ENCODE assay signal across 25 mouse cellular contexts in genomic region chr2:103965391-103965790, GRCm38 (mm10). TPM values are rescaled to one million over a fixed set of nuclear protein-coding genes. Genes with fewer than 3 reads are reported as not detected.
DNase-seq lines count a peak whose midpoint lies in the region; ATAC-seq and TF ChIP-seq lines count a peak whose summit lies in the region.
"Had no signal": no experiment of that assay in that cellular context is flagged by ENCODE, and none has a peak within 500 bp of the region (broad histone marks: within the 10 kb centered on the region; RNA-seq: fewer than 3 reads in every experiment).

No protein-coding gene starts in this region.

- intact Hi-C loops in left cerebral cortex, postnatal 14 days (cut with DNase I) = no loop called here

- H3K4me1 ChIP-seq in CH12.LX (ENCODE audit: control insufficient read depth in 1 of 2, insufficient read depth in 2 of 2) = peaks cover 23 to 59% of the 10 kb centered on the region in 2 experiments
- H3K4me1 ChIP-seq in liver, embryonic 13.5 days (replicated peaks) = peaks cover 79% of the 10 kb centered on the region
- H3K4me1 ChIP-seq in midbrain, embryonic 14.5 days (ENCODE audit: control insufficient read depth, insufficient read depth, low read length) = peaks cover 7% of the 10 kb centered on the region; the same call in 1 of the 2 replicates

- in situ Hi-C loops in CH12.LX (cut with MboI; ENCODE audit: low pct_ligation_motif_present, low pct_unique_long_range_greater_than_20kb, low sequenced_read_pairs) = no loop called here

- no peak overlapping the region for H3K4me2 ChIP-seq in CH12.LX (ENCODE audit: insufficient read depth, low read depth, poor library complexity, severe bottlenecking)
- H3K4me2 ChIP-seq in liver, embryonic 13.5 days = peak overlapping the region; percentile 58
- H3K4me2 ChIP-seq in midbrain, embryonic 14.5 days (ENCODE audit: low read length) = no peak overlapping the region
- H3K4me2 ChIP-seq: embryonic facial prominence, embryonic 13.5 days; hindbrain, embryonic 15.5 days; lung, embryonic 15.5 days; midbrain, embryonic 12.5 days had no signal

- 65% methylated on average over 3 of the region's 3 CpGs for WGBS in liver, embryonic 13.5 days (ENCODE audit: insufficient replicate concordance)
- WGBS in midbrain, embryonic 14.5 days = 94% methylated on average over 3 of the region's 3 CpGs

- no peak overlapping the region for H3K4me3 ChIP-seq in CH12.LX (replicated peaks in 1 of 3; ENCODE audit: low read depth in 2 of 3, low read length in 2 of 3, poor library complexity in 1 of 3)
- H3K4me3 ChIP-seq in liver, embryonic 13.5 days (replicated peaks) = peak overlapping the region; percentile 13; the same call in 1 of the 2 replicates
- no peak overlapping the region for H3K4me3 ChIP-seq in midbrain, embryonic 14.5 days (replicated peaks; ENCODE audit: low read depth, low read length)
- H3K4me3 ChIP-seq: embryonic facial prominence, embryonic 13.5 days; gastrocnemius, adult 2 months; heart, embryonic 10.5 days; hindbrain, embryonic 15.5 days; lung, embryonic 15.5 days; midbrain, embryonic 12.5 days had no signal

- no peaks in the 10 kb centered on the region for H3K9me3 ChIP-seq in CH12.LX (replicated peaks; ENCODE audit: low read length)
- no peaks in the 10 kb centered on the region for H3K9me3 ChIP-seq in liver, embryonic 13.5 days (replicated peaks)
- H3K9me3 ChIP-seq in midbrain, embryonic 14.5 days (ENCODE audit: control insufficient read depth, low read length) = no peaks in the 10 kb centered on the region
- H3K9me3 ChIP-seq: embryonic facial prominence, embryonic 13.5 days; heart, embryonic 10.5 days; hindbrain, embryonic 15.5 days; lung, embryonic 15.5 days; midbrain, embryonic 12.5 days had no signal

- H3K27ac ChIP-seq in CH12.LX (ENCODE audit: insufficient read depth, low read depth) = peak overlapping the region; percentile 49
- peak overlapping the region; percentile 83 for H3K27ac ChIP-seq in liver, embryonic 13.5 days
- H3K27ac ChIP-seq in midbrain, embryonic 14.5 days (replicated peaks; ENCODE audit: low read depth, low read length) = no peak overlapping the region
- H3K27ac ChIP-seq: embryonic facial prominence, embryonic 13.5 days; gastrocnemius, adult 2 months; heart, embryonic 10.5 days; hindbrain, embryonic 15.5 days; lung, embryonic 15.5 days; midbrain, embryonic 12.5 days had no signal

- no peak for TF ChIP-seq CTCF in CH12.LX (conservative IDR thresholded peaks at IDR 0.05 in 1 of 2, IDR thresholded peaks at IDR 0.05 in 1 of 2; ENCODE audit: low read depth in 2 of 2, low read length in 2 of 2)

- TF ChIP-seq EP300 in CH12.LX (IDR thresholded peaks at IDR 0.05; ENCODE audit: low read length) = no peak

- DNase-seq in A20 (ENCODE audit: low read depth, low spot score) (peak; percentile 8), CH12.LX (ENCODE audit: extremely low read depth) (peak; percentile 48)
- DNase-seq in liver, embryonic 13.5 days = no peak
- DNase-seq in midbrain, embryonic 14.5 days = no peak
- no peak for DNase-seq in left cerebral cortex, postnatal 14 days (ENCODE audit: low spot score in 2 of 2)
- no peak for DNase-seq in retina, embryonic 14.5 days (ENCODE audit: low spot score)
- DNase-seq: adrenal gland, postnatal 25 days; cerebellum, adult 11-12 months; cerebellum, postnatal 10 days; embryo, embryonic 11 days; gastrocnemius, adult 2 months; kidney, adult 9 months; kidney, postnatal 36 days; lung, postnatal 36 days; retina, postnatal 1 day; right cerebral cortex, postnatal 25 days; spleen, adult 18-20 months; thymus, postnatal 25 days had no signal

- H3K27me3 ChIP-seq in CH12.LX (replicated peaks) = no peaks in the 10 kb centered on the region
- H3K27me3 ChIP-seq in liver, embryonic 13.5 days = no peaks in the 10 kb centered on the region
- 0 out of 2 replicates have a peak, but pooled peaks cover under 1% of the 10 kb centered on the region for H3K27me3 ChIP-seq in midbrain, embryonic 14.5 days (ENCODE audit: control insufficient read depth, insufficient read depth, low read length)
- H3K27me3 ChIP-seq: hindbrain, embryonic 15.5 days had no signal

- ATAC-seq in liver, embryonic 13.5 days (ENCODE audit: low read depth) = no peak
- peak; percentile 18 for ATAC-seq in megakaryocyte progenitor cell, adult 5-6 weeks (replicated peaks; ENCODE audit: poor library complexity)
- no peak for ATAC-seq in midbrain, embryonic 14.5 days (ENCODE audit: low FRiP score, low TSS enrichment)
- ATAC-seq: forebrain, embryonic 14.5 days had no signal

- H3K36me3 ChIP-seq in CH12.LX (replicated peaks in 1 of 2; ENCODE audit: control insufficient read depth in 1 of 2, insufficient read depth in 1 of 2, low read length in 1 of 2) = no peaks in the 10 kb centered on the region
- H3K36me3 ChIP-seq in liver, embryonic 13.5 days = peaks cover 69% of the 10 kb centered on the region
- no peaks in the 10 kb centered on the region for H3K36me3 ChIP-seq in midbrain, embryonic 14.5 days (ENCODE audit: control insufficient read depth, insufficient read depth, low read length)
- H3K36me3 ChIP-seq: embryonic facial prominence, embryonic 13.5 days; heart, embryonic 10.5 days; hindbrain, embryonic 15.5 days; lung, embryonic 15.5 days; midbrain, embryonic 12.5 days had no signal

- TF ChIP-seq RAD21 in CH12.LX (IDR thresholded peaks at IDR 0.05; ENCODE audit: low read depth, low read length) = no peak

- TF ChIP-seq POLR2A in CH12.LX (IDR thresholded peaks at IDR 0.05; ENCODE audit: low read depth, low read length) = no peak

- dilution Hi-C loops in CH12.LX (cut with MboI; ENCODE audit: extremely low pct_ligation_motif_present, extremely low pct_unique_long_range_greater_than_20kb, low sequenced_read_pairs) = no loop called here

- H3K79me2 ChIP-seq in CH12.LX (replicated peaks; ENCODE audit: control insufficient read depth, extremely low read depth, insufficient read depth, poor library complexity, severe bottlenecking) = peaks cover 3% of the 10 kb centered on the region; the same call in 1 of the 2 replicates

- no peak overlapping the region for H3K9ac ChIP-seq in CH12.LX (ENCODE audit: insufficient read depth, low read depth)
- H3K9ac ChIP-seq in liver, embryonic 13.5 days = peak overlapping the region; percentile 54
- H3K9ac ChIP-seq in midbrain, embryonic 14.5 days (replicated peaks; ENCODE audit: low read length) = no peak overlapping the region
- H3K9ac ChIP-seq: embryonic facial prominence, embryonic 13.5 days; hindbrain, embryonic 15.5 days; lung, embryonic 15.5 days; midbrain, embryonic 12.5 days had no signal

TF ChIP-seq in CH12.LX, 34 proteins besides CTCF, POLR2A, EP300 and RAD21:
- TF ChIP-seq ETS1 (conservative IDR thresholded peaks at IDR 0.05; ENCODE audit: low read depth, low read length) = 0 out of 2 replicates have a peak, but pooled peaks have one; percentile 15
- 0 out of 2 replicates have a peak, but pooled peaks have one; percentile 15 for TF ChIP-seq ELF1 (IDR thresholded peaks at IDR 0.05; ENCODE audit: low read depth, low read length)
- 0 out of 2 replicates have a peak, but pooled peaks have one; percentile 27 for TF ChIP-seq IRF4 (IDR thresholded peaks at IDR 0.05; ENCODE audit: low read depth, low read length)
- no peak for TF ChIP-seq SIN3A (IDR thresholded peaks at IDR 0.05; ENCODE audit: low read length)

RNA-seq across cellular contexts. Expression of gene Lmo2, which starts 7.6 kb away (rescaled TPM):
- total RNA-seq in CH12.LX (2012; rRNA removed) = 108 and 109 TPM in 2 replicates
- total RNA-seq in CH12.LX (2014; rRNA removed) = 61.3 and 63.6 TPM in 2 replicates
- 43.3 and 49.6 TPM in 2 replicates for polyA plus RNA-seq in CH12.LX (2012; ENCODE audit: insufficient read length, low read depth)
- polyA plus RNA-seq in liver, embryonic 13.5 days (2015; fragmentation: Nextera tagmentation; extraction: Ambion mirVana) = 156 and 167 TPM in 2 replicates
- total RNA-seq in megakaryocyte progenitor cell, adult 5-6 weeks (2015) = 427 and 476 TPM in 2 replicates
- 226 and 286 TPM in 2 replicates for total RNA-seq in megakaryocyte progenitor cell, adult 5-6 weeks (2017)
- polyA plus RNA-seq in midbrain, embryonic 14.5 days (2014; fragmentation: Nextera tagmentation; extraction: Ambion mirVana) = 25.8 and 31.6 TPM in 2 replicates
- total RNA-seq in left cerebral cortex, postnatal 14 days (2021) = 10 to 100 TPM; 19.0 to 21.9 TPM

Comparison
In these comparisons a context has a peak if more than half of its experiments do, and no peak if none do; other contexts are left out.
1. DNase-seq: peak in A20 (single experiment) and CH12.LX (single experiment); none in liver, embryonic 13.5 days (single experiment), midbrain, embryonic 14.5 days (single experiment), left cerebral cortex, postnatal 14 days (0 of 2) and retina, embryonic 14.5 days (single experiment).